Mouse (Mus musculus): ENCODE data around the gene Jph3.

GRCm38 (mm10) chr8:121705174-121705573 is 24.2 kb upstream of the Jph3 start:
- no peak for TF ChIP-seq CTCF (IDR thresholded peaks at IDR 0.05)
- TF ChIP-seq POLR2A (IDR thresholded peaks at IDR 0.05; ENCODE audit: insufficient read depth, low read depth, low read length) = no peak
- no peak for TF ChIP-seq EP300 (IDR thresholded peaks at IDR 0.05; ENCODE audit: insufficient read depth, low read depth, low read length)

All from heart, adult 2 months (tissue).